In the genomic region with DNA sequence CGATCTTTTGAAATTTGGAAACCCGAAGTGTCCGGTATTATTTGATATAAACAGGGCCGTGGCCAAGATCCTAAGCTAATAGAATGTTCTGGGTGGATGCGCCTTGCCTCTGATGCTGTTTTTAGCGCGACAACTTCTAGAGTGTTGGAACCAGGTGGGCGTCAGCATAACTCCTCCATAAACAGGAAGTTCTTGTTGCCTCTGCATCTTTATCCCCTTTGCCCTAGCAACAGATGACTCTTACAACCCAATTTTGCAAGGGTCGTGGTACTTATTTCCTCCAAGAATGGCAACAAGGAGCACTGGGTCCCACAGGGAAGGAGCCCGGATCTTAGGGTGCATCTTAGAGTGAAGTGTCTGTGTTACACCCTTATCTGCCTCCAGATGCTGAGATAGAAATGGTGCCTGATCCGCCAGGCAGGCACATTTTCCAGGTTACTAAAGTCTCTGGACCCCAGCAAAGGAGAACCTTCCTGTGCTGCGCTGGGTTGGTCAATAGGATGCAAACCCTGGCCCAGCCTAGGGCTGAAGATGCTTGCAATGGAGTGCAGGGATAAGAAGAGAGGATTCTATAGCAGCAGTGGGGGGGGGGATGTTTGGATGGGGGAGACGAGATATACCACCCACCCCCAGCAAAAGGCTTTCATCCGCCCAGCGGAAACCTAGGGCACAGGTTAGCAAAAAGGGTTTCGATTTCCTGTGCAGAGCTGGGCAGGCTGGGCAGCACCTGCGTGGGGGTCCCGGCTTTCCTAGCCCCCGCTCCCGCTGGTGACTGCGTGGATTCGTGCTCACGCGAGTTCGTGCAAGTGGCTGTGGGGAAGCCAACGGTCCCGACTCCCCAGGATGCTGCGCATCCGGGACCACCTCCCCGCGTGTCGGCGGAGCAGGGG, we compare ENCODE assay signal across 8 mouse cellular contexts. TPM values are rescaled to one million over a fixed set of nuclear protein-coding genes. Genes with fewer than 3 reads are reported as not detected.
A peak's percentile ranks its signal among the peaks of the same experiment; 100 is the strongest.
DNase-seq lines count a peak whose midpoint lies in the region; TF ChIP-seq lines count a peak whose summit lies in the region.

No protein-coding gene starts in this region.

- intact Hi-C loops in heart, postnatal 10 days (cut with DNase I), result no loop called here

- H3K36me3 ChIP-seq in megakaryocyte, embryonic 14.5 days (replicated peaks; ENCODE audit: low read length), result no peaks in the 10 kb centered on the region

- no peak for DNase-seq in layer of hippocampus, adult 2 months (ENCODE audit: low spot score in 2 of 2)
- no peak for DNase-seq in layer of hippocampus, postnatal 10 days (ENCODE audit: low spot score in 2 of 2)
- peak; percentile 3 to 4 for DNase-seq in heart, postnatal 10 days
- peak; percentile 20 to 31 for DNase-seq in thymus, adult 18-20 months
- DNase-seq in gastrocnemius, postnatal 10 days, result no peak
- no peak for DNase-seq in Muller cell, postnatal 12 days (ENCODE audit: inconsistent ontology term)

- WGBS in bone marrow, adult 2 months, result 20% methylated on average over 33 of the region's 33 CpGs

- no peak for TF ChIP-seq CTCF in layer of hippocampus, adult 2 months (conservative IDR thresholded peaks at IDR 0.05)
- no peak for TF ChIP-seq CTCF in bone marrow, adult 2 months (IDR thresholded peaks at IDR 0.05; ENCODE audit: control insufficient read depth, insufficient read depth, low read length)

- peak overlapping the region; percentile 97 for H3K27ac ChIP-seq in layer of hippocampus, adult 2 months
- no peak overlapping the region for H3K27ac ChIP-seq in bone marrow, adult 2 months (ENCODE audit: control insufficient read depth, insufficient read depth, low read depth, low read length, poor library complexity)

- peaks cover 22% of the 10 kb centered on the region for H3K27me3 ChIP-seq in megakaryocyte, embryonic 14.5 days (replicated peaks)

- peaks cover 24% of the 10 kb centered on the region for H3K9me3 ChIP-seq in megakaryocyte, embryonic 14.5 days

- peak overlapping the region; percentile 93 for H3K4me3 ChIP-seq in layer of hippocampus, adult 2 months
- H3K4me3 ChIP-seq in bone marrow, adult 2 months (replicated peaks; ENCODE audit: control insufficient read depth, low read depth, low read length), result peak overlapping the region; percentile 56
- peak overlapping the region; percentile 89 for H3K4me3 ChIP-seq in megakaryocyte, embryonic 14.5 days (replicated peaks)

- no peak for TF ChIP-seq POLR2A in bone marrow, adult 2 months (IDR thresholded peaks at IDR 0.05; ENCODE audit: borderline replicate concordance, control insufficient read depth, low read depth, low read length)

- no peaks in the 10 kb centered on the region; the same call in 1 of the 2 replicates for H3K4me1 ChIP-seq in bone marrow, adult 2 months (ENCODE audit: control insufficient read depth, insufficient read depth, low read length)
- H3K4me1 ChIP-seq in megakaryocyte, embryonic 14.5 days, result peaks cover 11% of the 10 kb centered on the region

RNA-seq across cellular contexts. Expression of a gene that starts 0.8 kb away (rescaled TPM):
- total RNA-seq in layer of hippocampus, adult 2 months (2021), result 100 to 1,000 TPM; 248 to 257 TPM
- 10 to 100 TPM; 68.7 to 73.4 TPM for total RNA-seq in layer of hippocampus, postnatal 10 days (2021)
- 0.57 TPM in 1 of 2 replicates, not detected in the other for polyA plus RNA-seq in bone marrow, adult 2 months (2011; ENCODE audit: insufficient read depth, insufficient read length, low replicate concordance, missing spikeins)
- total RNA-seq in heart, postnatal 10 days (2021), result 1 to 10 TPM; 1.2 to 1.3 TPM
- polyA plus RNA-seq in megakaryocyte, embryonic 14.5 days (2012; ENCODE audit: insufficient read depth, low replicate concordance), result 0.04 TPM in 1 of 2 replicates, not detected in the other
- 1 to 10 TPM in 1 of 2 experiments, under 1 TPM in 1; 0.59 to 1.5 TPM for total RNA-seq in gastrocnemius, postnatal 10 days (2021)

Comparison
In these comparisons a context has a peak if more than half of its experiments do, and no peak if none do; other contexts are left out.
1. DNase-seq: peak in heart, postnatal 10 days (2 of 2) and thymus, adult 18-20 months (2 of 2); none in layer of hippocampus, adult 2 months (0 of 2), layer of hippocampus, postnatal 10 days (0 of 2), gastrocnemius, postnatal 10 days (single experiment) and Muller cell, postnatal 12 days (single experiment).
2. RNA of a gene that starts 0.8 kb away (total RNA-seq): 248 to 257 TPM in layer of hippocampus, adult 2 months and 68.7 to 73.4 TPM in layer of hippocampus, postnatal 10 days; 0.59 to 1.5 TPM in gastrocnemius, postnatal 10 days and 1.2 to 1.3 TPM in heart, postnatal 10 days; every median in the first group is over 10 times any median in the second.
3. Peak in every context shown above with its lines, with median percentiles within 50 percentile points of each other: H3K4me3 ChIP-seq.